Mouse (Mus musculus): ENCODE results near the gene Fuom. TPM values are rescaled to one million over a fixed set of nuclear protein-coding genes. Genes with fewer than 3 reads are reported as not detected.

The Fuom gene
- polyA plus RNA-seq, 1 experiment = 21.5 TPM

DNA sequence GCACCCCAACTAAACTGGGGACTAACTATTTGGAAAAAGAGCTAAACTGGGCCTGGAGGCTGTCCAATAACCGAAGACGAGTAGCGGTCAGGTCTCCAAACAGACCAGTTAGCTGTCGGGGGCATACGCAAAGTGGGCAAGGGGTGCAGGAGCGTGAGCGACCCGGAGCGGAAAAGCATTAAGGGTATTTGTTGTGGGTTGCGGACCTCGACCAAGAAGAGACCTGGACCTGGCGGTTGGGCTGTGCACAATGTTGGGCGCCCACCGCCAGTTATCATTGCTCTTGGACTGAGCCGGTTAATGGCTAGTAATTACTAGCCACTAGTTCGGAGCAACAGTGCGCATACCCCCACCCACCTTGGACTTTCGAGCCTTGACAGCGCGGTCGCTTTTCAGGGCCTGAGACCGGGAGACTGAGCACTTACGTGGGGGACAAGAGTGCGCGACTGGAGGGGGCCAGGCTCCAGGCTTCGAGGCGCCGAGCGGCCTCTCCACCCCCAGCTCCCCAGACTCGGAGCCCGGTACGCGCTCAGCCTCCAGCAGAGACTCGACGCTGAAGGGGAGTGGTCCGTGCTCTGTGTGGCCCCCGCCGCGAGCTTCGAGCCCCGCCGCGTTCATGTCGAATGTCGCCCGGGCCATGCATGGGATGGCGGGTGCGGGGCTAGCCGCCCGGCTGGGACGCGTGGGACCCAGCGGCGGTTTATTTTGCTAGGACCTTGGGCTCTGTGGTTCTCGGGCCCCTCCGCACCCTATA, 53.7 kb downstream of the Fuom start, which contains the start of gene Msx3:
Gene Msx3, minus strand, starts transcription at position 729 of the 754 bp plus-strand sequence.
- Histone ChIP-seq H3K79me3 (ENCODE audit: low read depth) (no peaks in the 10 kb centered on the region), H3K79me2 (ENCODE audit: control insufficient read depth, insufficient read depth) (no peaks in the 10 kb centered on the region), H3K36me3 (ENCODE audit: control insufficient read depth, insufficient read depth) (no peaks in the 10 kb centered on the region), H3K4me3 (ENCODE audit: insufficient read depth, poor library complexity, severe bottlenecking) (no peak within 1 kb of the TSS), H3K27me3 (ENCODE audit: control insufficient read depth, insufficient read depth, insufficient read length) (peaks cover 17% of the 10 kb centered on the region), H3ac (ENCODE audit: control insufficient read depth, insufficient read length, low read depth) (no peak within 1 kb of the TSS)
- no peak for TF ChIP-seq MYOG (IDR thresholded peaks at IDR 0.05; ENCODE audit: control insufficient read depth, extremely low read depth, insufficient read length)
- TF ChIP-seq CEBPB (IDR thresholded peaks at IDR 0.05; ENCODE audit: low read depth) = no peak
- no peak for TF ChIP-seq MAX (IDR thresholded peaks at IDR 0.05)
- no peak for TF ChIP-seq MYOD1 (IDR thresholded peaks at IDR 0.05; ENCODE audit: control insufficient read depth, insufficient read length, low read depth)
- TF ChIP-seq FOSL1 (IDR thresholded peaks at IDR 0.05; ENCODE audit: insufficient read depth, low read length, poor library complexity, severe bottlenecking) = no peak
- no peak for TF ChIP-seq USF1 (IDR thresholded peaks at IDR 0.05; ENCODE audit: low read depth)
- no peak for TF ChIP-seq CTCF (IDR thresholded peaks at IDR 0.05; ENCODE audit: control insufficient read depth, insufficient read depth, insufficient read length)

GRCm38 (mm10) chr7:140047811-140048311, 54.4 kb downstream of the Fuom start:
- TF ChIP-seq CEBPB (IDR thresholded peaks at IDR 0.05; ENCODE audit: low read depth) = no peak
- TF ChIP-seq MAX (IDR thresholded peaks at IDR 0.05) = no peak
- no peak for TF ChIP-seq MYOG (IDR thresholded peaks at IDR 0.05; ENCODE audit: control insufficient read depth, extremely low read depth, insufficient read length)
- no peak for TF ChIP-seq USF1 (IDR thresholded peaks at IDR 0.05; ENCODE audit: low read depth)
- TF ChIP-seq MYOD1 (IDR thresholded peaks at IDR 0.05; ENCODE audit: control insufficient read depth, insufficient read length, low read depth) = no peak
- no peak for TF ChIP-seq FOSL1 (IDR thresholded peaks at IDR 0.05; ENCODE audit: insufficient read depth, low read length, poor library complexity, severe bottlenecking)
- TF ChIP-seq CTCF (IDR thresholded peaks at IDR 0.05; ENCODE audit: control insufficient read depth, insufficient read depth, insufficient read length) = no peak
- no peaks in the 10 kb centered on the region for H3K36me3 ChIP-seq (ENCODE audit: control insufficient read depth, insufficient read depth)
- H3ac ChIP-seq (ENCODE audit: control insufficient read depth, insufficient read length, low read depth) = no peak overlapping the region
- H3K4me3 ChIP-seq (ENCODE audit: insufficient read depth, poor library complexity, severe bottlenecking) = no peak overlapping the region
- H3K79me2 ChIP-seq (ENCODE audit: control insufficient read depth, insufficient read depth) = no peaks in the 10 kb centered on the region
- H3K79me3 ChIP-seq (ENCODE audit: low read depth) = no peaks in the 10 kb centered on the region
- peaks cover 17% of the 10 kb centered on the region for H3K27me3 ChIP-seq (ENCODE audit: control insufficient read depth, insufficient read depth, insufficient read length)

Other genes with a start within 250 kb of the Fuom start
- not detected for gene Kndc1, start 207.7 kb downstream of the Fuom start, polyA plus RNA-seq (2012; fragmentation: generic; extraction: Trizol)
- gene Utf1, start 158.7 kb downstream of the Fuom start, polyA plus RNA-seq (2012; fragmentation: generic; extraction: Trizol) = not detected
- 0.08 TPM for gene 6430531B16Rik, start 123.7 kb downstream of the Fuom start, polyA plus RNA-seq (2012; fragmentation: generic; extraction: Trizol)
- gene Adam8, start 109.9 kb downstream of the Fuom start, polyA plus RNA-seq (2012; fragmentation: generic; extraction: Trizol) = 3.7 TPM
- gene Zfp511, start 66.0 kb downstream of the Fuom start, polyA plus RNA-seq (2012; fragmentation: generic; extraction: Trizol) = 55.8 TPM
- 31.7 TPM for gene Tubgcp2, start 65.8 kb downstream of the Fuom start, polyA plus RNA-seq (2012; fragmentation: generic; extraction: Trizol)
- 0.01 TPM for gene Msx3, start 53.4 kb downstream of the Fuom start, polyA plus RNA-seq (2012; fragmentation: generic; extraction: Trizol)
- not detected for gene Caly, start 19.9 kb downstream of the Fuom start, polyA plus RNA-seq (2012; fragmentation: generic; extraction: Trizol)
- not detected for gene Prap1, start 9.0 kb downstream of the Fuom start, polyA plus RNA-seq (2012; fragmentation: generic; extraction: Trizol)
- gene Paox, start 13.4 kb upstream of the Fuom start, polyA plus RNA-seq (2012; fragmentation: generic; extraction: Trizol) = 10.1 TPM
- 149 TPM for gene Echs1, start 14.0 kb upstream of the Fuom start, polyA plus RNA-seq (2012; fragmentation: generic; extraction: Trizol)
- 16.9 TPM for gene Mtg1, start 35.1 kb upstream of the Fuom start, polyA plus RNA-seq (2012; fragmentation: generic; extraction: Trizol)
- not detected for gene Sprn, start 52.4 kb upstream of the Fuom start, polyA plus RNA-seq (2012; fragmentation: generic; extraction: Trizol)
- not detected for gene Olfr522, start 62.3 kb upstream of the Fuom start, polyA plus RNA-seq (2012; fragmentation: generic; extraction: Trizol)
- gene Olfr523, start 70.8 kb upstream of the Fuom start, polyA plus RNA-seq (2012; fragmentation: generic; extraction: Trizol) = not detected
- not detected for gene Olfr524, start 103.5 kb upstream of the Fuom start, polyA plus RNA-seq (2012; fragmentation: generic; extraction: Trizol)
- not detected for gene Cd163l1, start 115.8 kb upstream of the Fuom start, polyA plus RNA-seq (2012; fragmentation: generic; extraction: Trizol)
- gene 5830411N06Rik, start 144.8 kb upstream of the Fuom start, polyA plus RNA-seq (2012; fragmentation: generic; extraction: Trizol) = not detected
- not detected for gene Olfr525, start 218.4 kb upstream of the Fuom start, polyA plus RNA-seq (2012; fragmentation: generic; extraction: Trizol)
- not detected for gene Olfr527, start 231.6 kb upstream of the Fuom start, polyA plus RNA-seq (2012; fragmentation: generic; extraction: Trizol)